Comparison of ENCODE assay signal across 14 mouse cellular contexts in the genomic region with DNA sequence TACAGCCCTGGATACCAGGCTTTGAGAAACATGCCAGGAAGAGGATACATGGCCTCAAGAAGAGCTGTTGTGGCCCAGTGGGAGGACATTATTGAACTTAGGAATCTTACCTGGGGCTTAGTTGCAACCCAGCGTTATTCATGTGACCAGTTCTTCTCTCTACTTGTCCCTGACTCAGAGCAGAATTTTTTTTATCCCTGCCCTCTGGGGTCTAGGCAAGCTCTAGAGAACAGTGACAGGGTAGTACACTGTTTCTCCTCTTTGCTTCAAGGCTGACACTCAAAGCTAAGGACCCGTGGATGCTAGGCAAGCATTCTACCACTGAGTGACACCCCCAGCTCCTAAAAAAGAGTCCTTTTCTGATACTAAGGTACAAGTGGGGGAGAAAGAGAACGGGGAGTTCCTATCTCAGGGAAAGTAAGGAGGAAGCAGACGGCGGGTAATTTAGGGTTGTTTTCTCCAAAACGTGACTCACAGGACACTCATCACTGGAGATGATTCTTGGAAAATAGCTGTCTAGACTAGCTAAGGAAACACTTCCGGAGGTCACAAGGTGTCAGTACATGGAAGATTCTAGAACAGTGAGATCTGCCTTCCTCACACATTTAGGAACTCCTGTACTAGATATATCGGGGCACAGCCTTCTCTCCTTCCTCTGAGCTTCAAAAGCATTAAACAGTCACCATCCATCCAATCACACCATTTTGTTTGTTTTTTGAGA. TPM values are rescaled to one million over a fixed set of nuclear protein-coding genes. Genes with fewer than 3 reads are reported as not detected.
A peak's percentile ranks its signal among the peaks of the same experiment; 100 is the strongest.
DNase-seq lines count a peak whose midpoint lies in the region; ATAC-seq and TF ChIP-seq lines count a peak whose summit lies in the region.
"Had no signal": no experiment of that assay in that cellular context is flagged by ENCODE, and none has a peak within 500 bp of the region (broad histone marks: within the 10 kb centered on the region; RNA-seq: fewer than 3 reads in every experiment).

No protein-coding gene starts in this region.

- H3K27me3 ChIP-seq in heart, embryonic 14.5 days (ENCODE audit: control insufficient read depth, insufficient read depth, low read length) = no peaks in the 10 kb centered on the region
- no peaks in the 10 kb centered on the region for H3K27me3 ChIP-seq in lung, embryonic 14.5 days (ENCODE audit: insufficient read depth, low read length)
- H3K27me3 ChIP-seq in CH12.LX (replicated peaks) = no peaks in the 10 kb centered on the region
- H3K27me3 ChIP-seq: embryonic facial prominence, embryonic 12.5 days; limb, embryonic 12.5 days; lung, embryonic 15.5 days had no signal

- no peaks in the 10 kb centered on the region for H3K9me3 ChIP-seq in heart, embryonic 14.5 days (ENCODE audit: control insufficient read depth, low read length)
- H3K9me3 ChIP-seq in lung, embryonic 14.5 days (ENCODE audit: low read depth, low read length) = no peaks in the 10 kb centered on the region
- no peaks in the 10 kb centered on the region for H3K9me3 ChIP-seq in CH12.LX (replicated peaks; ENCODE audit: low read length)
- H3K9me3 ChIP-seq: embryonic facial prominence, embryonic 12.5 days; limb, embryonic 12.5 days; lung, embryonic 15.5 days had no signal

- H3K4me1 ChIP-seq in heart, embryonic 14.5 days (ENCODE audit: control insufficient read depth in 2 of 2, insufficient read depth in 2 of 2, low read length in 2 of 2) = peaks cover 39 to 67% of the 10 kb centered on the region in 2 experiments
- H3K4me1 ChIP-seq in lung, embryonic 14.5 days (ENCODE audit: insufficient read depth) = peaks cover 2% of the 10 kb centered on the region; the same call in 1 of the 2 replicates
- H3K4me1 ChIP-seq in CH12.LX (ENCODE audit: control insufficient read depth in 1 of 2, insufficient read depth in 2 of 2) = peaks cover 26 to 88% of the 10 kb centered on the region in 2 experiments
- H3K4me1 ChIP-seq: embryonic facial prominence, embryonic 12.5 days; limb, embryonic 12.5 days had no signal

- H3K36me3 ChIP-seq in heart, embryonic 14.5 days (ENCODE audit: control insufficient read depth, insufficient read depth, low read length) = peaks cover 55% of the 10 kb centered on the region
- H3K36me3 ChIP-seq in lung, embryonic 14.5 days (ENCODE audit: insufficient read depth) = peaks cover 47% of the 10 kb centered on the region
- H3K36me3 ChIP-seq in CH12.LX (replicated peaks in 1 of 2; ENCODE audit: control insufficient read depth in 1 of 2, insufficient read depth in 1 of 2, low read length in 1 of 2) = peaks cover 48 to 85% of the 10 kb centered on the region in 2 experiments

- in situ Hi-C loops in CH12.LX (cut with MboI; ENCODE audit: low pct_ligation_motif_present, low pct_unique_long_range_greater_than_20kb, low sequenced_read_pairs) = no loop called here

- dilution Hi-C loops in CH12.LX (cut with MboI; ENCODE audit: extremely low pct_ligation_motif_present, extremely low pct_unique_long_range_greater_than_20kb, low sequenced_read_pairs) = no loop called here

- intact Hi-C loops in heart, postnatal 14 days (cut with DNase I) = no loop called here

- no peak for ATAC-seq in heart, embryonic 14.5 days (ENCODE audit: insufficient number of reproducible peaks, insufficient read depth, low FRiP score, low read depth)
- ATAC-seq in lung, embryonic 14.5 days (ENCODE audit: insufficient read depth) = no peak
- ATAC-seq: hindbrain, postnatal 0 days had no signal

- H3K4me2 ChIP-seq in heart, embryonic 14.5 days (ENCODE audit: low read length) = no peak overlapping the region
- H3K4me2 ChIP-seq in lung, embryonic 14.5 days = no peak overlapping the region
- no peak overlapping the region for H3K4me2 ChIP-seq in CH12.LX (ENCODE audit: insufficient read depth, low read depth, poor library complexity, severe bottlenecking)
- H3K4me2 ChIP-seq: embryonic facial prominence, embryonic 12.5 days; limb, embryonic 12.5 days; lung, embryonic 15.5 days; midbrain, embryonic 11.5 days had no signal

- no peak overlapping the region for H3K4me3 ChIP-seq in heart, embryonic 14.5 days (ENCODE audit: control insufficient read depth in 1 of 2, insufficient read depth in 1 of 2, low read depth in 1 of 2, low read length in 2 of 2)
- H3K4me3 ChIP-seq in lung, embryonic 14.5 days (ENCODE audit: low read depth, low read length) = no peak overlapping the region
- H3K4me3 ChIP-seq in CH12.LX (replicated peaks in 1 of 3; ENCODE audit: low read depth in 2 of 3, low read length in 2 of 3, poor library complexity in 1 of 3) = peak overlapping the region in 2 of 3 experiments; percentile 52 to 57
- H3K4me3 ChIP-seq: embryonic facial prominence, embryonic 12.5 days; limb, embryonic 12.5 days; lung, embryonic 15.5 days had no signal

- WGBS in heart, embryonic 14.5 days = 65% methylated on average over 8 of the region's 8 CpGs
- 58% methylated on average over 8 of the region's 8 CpGs for WGBS in lung, embryonic 14.5 days

- H3K79me2 ChIP-seq in CH12.LX (replicated peaks; ENCODE audit: control insufficient read depth, extremely low read depth, insufficient read depth, poor library complexity, severe bottlenecking) = peaks cover 7% of the 10 kb centered on the region

- 0 out of 2 replicates have a peak overlapping the region, but pooled peaks have one; percentile 8 for H3K9ac ChIP-seq in heart, embryonic 14.5 days (ENCODE audit: low read length)
- no peak overlapping the region for H3K9ac ChIP-seq in lung, embryonic 14.5 days
- no peak overlapping the region for H3K9ac ChIP-seq in CH12.LX (ENCODE audit: insufficient read depth, low read depth)
- H3K9ac ChIP-seq: embryonic facial prominence, embryonic 12.5 days; limb, embryonic 12.5 days; lung, embryonic 15.5 days had no signal

- DNase-seq in heart, postnatal 14 days = no peak
- DNase-seq in lung, embryonic 14.5 days = peak; percentile 56
- DNase-seq in lung, postnatal 10 days = no peak
- DNase-seq in CH12.LX (ENCODE audit: extremely low read depth) = no peak
- DNase-seq in induced T-regulatory cell, adult 2 months (ENCODE audit: low read depth) = peak; percentile 41
- DNase-seq in layer of hippocampus, adult 8-10 months (ENCODE audit: low spot score in 2 of 2) = no peak
- DNase-seq: cerebellum, adult 11-12 months; thymus, postnatal 25 days had no signal

- TF ChIP-seq CTCF in lung, embryonic 14.5 days (IDR thresholded peaks at IDR 0.05; ENCODE audit: low read depth) = no peak
- no peak for TF ChIP-seq CTCF in CH12.LX (conservative IDR thresholded peaks at IDR 0.05 in 1 of 2, IDR thresholded peaks at IDR 0.05 in 1 of 2; ENCODE audit: low read depth in 2 of 2, low read length in 2 of 2)

- TF ChIP-seq EP300 in CH12.LX (IDR thresholded peaks at IDR 0.05; ENCODE audit: low read length) = no peak

- TF ChIP-seq RAD21 in CH12.LX (IDR thresholded peaks at IDR 0.05; ENCODE audit: low read depth, low read length) = no peak

- H3K27ac ChIP-seq in heart, embryonic 14.5 days (replicated peaks in 1 of 2; ENCODE audit: control insufficient read depth in 1 of 2, insufficient read depth in 1 of 2, low read depth in 2 of 2, low read length in 2 of 2) = peak overlapping the region in 1 of 2 experiments; percentile 90; a peak in 2 of 4 replicates
- H3K27ac ChIP-seq in lung, embryonic 14.5 days (ENCODE audit: low read depth) = no peak overlapping the region
- no peak overlapping the region for H3K27ac ChIP-seq in CH12.LX (ENCODE audit: insufficient read depth, low read depth)
- H3K27ac ChIP-seq: embryonic facial prominence, embryonic 12.5 days; hindbrain, postnatal 0 days; limb, embryonic 12.5 days; lung, embryonic 15.5 days had no signal

- TF ChIP-seq POLR2A in CH12.LX (IDR thresholded peaks at IDR 0.05; ENCODE audit: low read depth, low read length) = no peak

TF ChIP-seq in CH12.LX, 34 proteins besides CTCF, POLR2A, EP300 and RAD21:
- peak; percentile 52 for TF ChIP-seq BHLHE40 (IDR thresholded peaks at IDR 0.05; ENCODE audit: low read depth, low read length)
- TF ChIP-seq ETS1 (conservative IDR thresholded peaks at IDR 0.05; ENCODE audit: low read depth, low read length) = peak; percentile 13; the same call in 1 of the 2 replicates
- TF ChIP-seq MEF2A (IDR thresholded peaks at IDR 0.05; ENCODE audit: borderline replicate concordance, low read depth, low read length) = no peak

RNA-seq across cellular contexts. Expression of gene B4galt1, which starts 32.3 kb away (rescaled TPM):
- 58.5 and 60.6 TPM in 2 replicates for polyA plus RNA-seq in heart, embryonic 14.5 days (2014; fragmentation: Nextera tagmentation; extraction: Ambion mirVana)
- 10 to 100 TPM; 65.7 to 70.3 TPM for total RNA-seq in heart, postnatal 14 days (2021)
- polyA plus RNA-seq in lung, embryonic 14.5 days (2014; fragmentation: Nextera tagmentation; extraction: Ambion mirVana) = 64.4 and 66.5 TPM in 2 replicates
- total RNA-seq in CH12.LX (2012; rRNA removed) (39.5 and 46.6 TPM in 2 replicates), CH12.LX (2014; rRNA removed) (59.6 and 66.6 TPM in 2 replicates)
- 72.4 and 80.2 TPM in 2 replicates for polyA plus RNA-seq in CH12.LX (2012; ENCODE audit: insufficient read length, low read depth)
- total RNA-seq in layer of hippocampus, adult 8-10 months (2022) = 10 to 100 TPM in 2 of 4 experiments, 1 to 10 TPM in 2; 6.7 to 13.0 (median 9.0) TPM

Comparison
In these comparisons a context has a peak if more than half of its experiments do, and no peak if none do; other contexts are left out.
1. DNase-seq: peak in lung, embryonic 14.5 days (single experiment) and induced T-regulatory cell, adult 2 months (single experiment); none in heart, postnatal 14 days (0 of 2), lung, postnatal 10 days (single experiment), CH12.LX (single experiment) and layer of hippocampus, adult 8-10 months (0 of 2).
2. H3K4me3 ChIP-seq: peak in CH12.LX (2 of 3); none in heart, embryonic 14.5 days (0 of 2) and lung, embryonic 14.5 days (single experiment).